Mouse (Mus musculus) olfactory bulb, adult 2 months (tissue): Measurements from ENCODE around the gene Gm17334.

ENCODE experiments used
- CTCF ChIP-seq: fragments of 200-500 bp; IDR thresholded peaks from 2 replicates; pipeline ENCODE4 v1.5.1; 2012; ENCODE audit warnings: low read depth, mild to moderate bottlenecking, low read length, moderate library complexity; ENCODE audit not compliant: insufficient read depth
- POLR2A ChIP-seq: fragments of 200-500 bp; IDR thresholded peaks from 2 replicates; pipeline ENCODE4 v1.6.1; 2012; ENCODE audit warnings: mild to moderate bottlenecking, low read depth, low read length, moderate library complexity; ENCODE audit not compliant: insufficient read depth

- no peak for TF ChIP-seq POLR2A
- no peak for TF ChIP-seq CTCF
These were observed 1.8 kb downstream of the Gm17334 start for GRCm38 (mm10) chr11:53771001-53771744.
